In genomic region chr13:94208892-94209291, GRCm38 (mm10) we compare ENCODE assay signal across 14 mouse cellular contexts.
DNase-seq lines count a peak whose midpoint lies in the region; ATAC-seq and TF ChIP-seq lines count a peak whose summit lies in the region.
"Had no signal": no experiment of that assay in that cellular context is flagged by ENCODE, and none has a peak within 500 bp of the region (broad histone marks: within the 10 kb centered on the region; RNA-seq: fewer than 3 reads in every experiment).

No protein-coding gene starts in this region.

- no peak overlapping the region for H3K9ac ChIP-seq in kidney, embryonic 14.5 days (ENCODE audit: low read depth, low read length)
- H3K9ac ChIP-seq in forebrain, embryonic 14.5 days (ENCODE audit: low read length) = no peak overlapping the region
- H3K9ac ChIP-seq: midbrain, embryonic 13.5 days had no signal

- no peak for ATAC-seq in kidney, embryonic 14.5 days (ENCODE audit: low FRiP score, low TSS enrichment)
- ATAC-seq in Patski = no peak
- ATAC-seq in forebrain, embryonic 14.5 days = no peak
- ATAC-seq: midbrain, embryonic 13.5 days had no signal

- H3K27ac ChIP-seq in kidney, adult 2 months (ENCODE audit: insufficient read depth, low read depth, low read length) = no peak overlapping the region
- H3K27ac ChIP-seq in kidney, embryonic 14.5 days (ENCODE audit: low read depth, low read length) = no peak overlapping the region
- H3K27ac ChIP-seq in testis, adult 2 months (ENCODE audit: control insufficient read depth, insufficient read depth, low read depth, low read length) = no peak overlapping the region
- H3K27ac ChIP-seq in limb, embryonic 10.5 days = no peak overlapping the region
- no peak overlapping the region for H3K27ac ChIP-seq in forebrain, embryonic 14.5 days (ENCODE audit: low read depth, low read length)
- H3K27ac ChIP-seq: midbrain, embryonic 13.5 days had no signal

- no peaks in the 10 kb centered on the region for H3K4me1 ChIP-seq in kidney, adult 2 months (ENCODE audit: control insufficient read depth, insufficient read depth, low read length)
- 0 out of 2 replicates have a peak, but pooled peaks cover 3% of the 10 kb centered on the region for H3K4me1 ChIP-seq in kidney, embryonic 14.5 days (ENCODE audit: control insufficient read depth, insufficient read depth, low read length)
- H3K4me1 ChIP-seq in testis, adult 2 months (ENCODE audit: control insufficient read depth, insufficient read depth, low read length) = no peaks in the 10 kb centered on the region; the same call in 1 of the 2 replicates
- H3K4me1 ChIP-seq in limb, embryonic 10.5 days = no peaks in the 10 kb centered on the region; the same call in 1 of the 2 replicates
- peaks cover 8% of the 10 kb centered on the region; the same call in 1 of the 2 replicates for H3K4me1 ChIP-seq in forebrain, embryonic 14.5 days (ENCODE audit: control insufficient read depth, insufficient read depth, low read length)

- H3K4me3 ChIP-seq in kidney, adult 2 months (ENCODE audit: insufficient read depth, low read depth, low read length) = no peak overlapping the region
- H3K4me3 ChIP-seq in kidney, embryonic 14.5 days (ENCODE audit: low read length) = no peak overlapping the region
- H3K4me3 ChIP-seq in testis, adult 2 months (ENCODE audit: control insufficient read depth, low read depth, low read length) = no peak overlapping the region
- H3K4me3 ChIP-seq in limb, embryonic 10.5 days = no peak overlapping the region
- H3K4me3 ChIP-seq in forebrain, embryonic 14.5 days (ENCODE audit: low read depth, low read length) = no peak overlapping the region
- H3K4me3 ChIP-seq: midbrain, embryonic 13.5 days had no signal

- peaks cover 3% of the 10 kb centered on the region; the same call in 1 of the 2 replicates for H3K9me3 ChIP-seq in kidney, embryonic 14.5 days (ENCODE audit: control insufficient read depth, low read length)
- H3K9me3 ChIP-seq in limb, embryonic 10.5 days (replicated peaks) = no peaks in the 10 kb centered on the region
- peaks cover 6% of the 10 kb centered on the region; the same call in 1 of the 2 replicates for H3K9me3 ChIP-seq in forebrain, embryonic 14.5 days (replicated peaks; ENCODE audit: control insufficient read depth, low read length)

- CTCF ChIA-PET in Patski (lab: Charles Lee) = interaction anchor here (1.1 kb wide), 1 partner anchor 416 kb away, joined by 4 read pairs; no protein-coding TSS in a partner anchor

- peak; percentile 33; the same call in 1 of the 2 replicates for TF ChIP-seq CTCF in kidney, adult 2 months (conservative IDR thresholded peaks at IDR 0.05; ENCODE audit: insufficient read depth, insufficient read length, low read depth, low read length)
- peak; percentile 9; the same call in 1 of the 2 replicates for TF ChIP-seq CTCF in testis, adult 2 months (IDR thresholded peaks at IDR 0.05; ENCODE audit: control insufficient read depth, insufficient read depth, insufficient replicate concordance, low read depth, low read length)
- peak; percentile 66 for TF ChIP-seq CTCF in Patski (IDR thresholded peaks at IDR 0.05)

- POLR2A ChIA-PET in Patski (lab: Charles Lee) = no interaction called here

- 0 out of 2 replicates have a peak, but pooled peaks cover 1% of the 10 kb centered on the region for H3K36me3 ChIP-seq in kidney, adult 2 months (ENCODE audit: control insufficient read depth, insufficient read depth, low read length)
- peaks cover 8% of the 10 kb centered on the region; the same call in 1 of the 2 replicates for H3K36me3 ChIP-seq in kidney, embryonic 14.5 days (ENCODE audit: control insufficient read depth, insufficient read depth, low read length)
- H3K36me3 ChIP-seq in testis, adult 2 months (ENCODE audit: control insufficient read depth, insufficient read depth, low read length) = no peaks in the 10 kb centered on the region; the same call in 1 of the 2 replicates
- peaks cover 29% of the 10 kb centered on the region for H3K36me3 ChIP-seq in limb, embryonic 10.5 days
- peaks cover 23% of the 10 kb centered on the region for H3K36me3 ChIP-seq in forebrain, embryonic 14.5 days (ENCODE audit: control insufficient read depth, insufficient read depth, low read length)

- TF ChIP-seq POLR2A in kidney, adult 2 months (IDR thresholded peaks at IDR 0.05; ENCODE audit: low read depth, low read length) = no peak
- no peak for TF ChIP-seq POLR2A in testis, adult 2 months (IDR thresholded peaks at IDR 0.05; ENCODE audit: control insufficient read depth, low read depth, low read length)

- H3K27me3 ChIP-seq in kidney, adult 2 months (replicated peaks; ENCODE audit: control insufficient read depth, insufficient read depth, low read length) = no peaks in the 10 kb centered on the region
- H3K27me3 ChIP-seq in kidney, embryonic 14.5 days (ENCODE audit: control insufficient read depth, insufficient read depth, low read length) = no peaks in the 10 kb centered on the region
- no peaks in the 10 kb centered on the region for H3K27me3 ChIP-seq in testis, adult 2 months (ENCODE audit: control insufficient read depth, insufficient read depth, low read length)
- no peaks in the 10 kb centered on the region for H3K27me3 ChIP-seq in Patski
- H3K27me3 ChIP-seq in limb, embryonic 10.5 days (ENCODE audit: low read depth, poor library complexity, severe bottlenecking) = no peaks in the 10 kb centered on the region
- no peaks in the 10 kb centered on the region for H3K27me3 ChIP-seq in forebrain, embryonic 14.5 days (replicated peaks; ENCODE audit: control insufficient read depth, insufficient read depth, low read length)
- H3K27me3 ChIP-seq: midbrain, embryonic 13.5 days had no signal

- DNase-seq in kidney, adult 2 months = no peak
- no peak for DNase-seq in testis, postnatal 14 days (ENCODE audit: low spot score)
- no peak for DNase-seq in Patski (ENCODE audit: low read depth, low spot score)
- DNase-seq in limb, embryonic 10.5 days (ENCODE audit: low spot score) = no peak
- no peak for DNase-seq in forebrain, embryonic 14.5 days (ENCODE audit: low spot score)
- DNase-seq: cerebellum, postnatal 10 days; heart, postnatal 4 days; kidney, adult 11 months; lung, postnatal 36 days; right cerebral cortex, postnatal 25 days; thymus, postnatal 25 days had no signal

- in situ Hi-C loops in Patski (cut with MboI; ENCODE audit: low pct_unique_long_range_greater_than_20kb) = loop anchor here (10.0 kb wide), 1 partner anchor 184 kb away; no protein-coding TSS in a partner anchor

- H3K4me2 ChIP-seq in kidney, embryonic 14.5 days (replicated peaks; ENCODE audit: low read depth, low read length) = no peak overlapping the region
- no peak overlapping the region for H3K4me2 ChIP-seq in forebrain, embryonic 14.5 days (ENCODE audit: low read length)
- H3K4me2 ChIP-seq: midbrain, embryonic 13.5 days had no signal

Comparison
In these comparisons a context has a peak if more than half of its experiments do, and no peak if none do; other contexts are left out.
1. CTCF ChIP-seq: peak in every context shown above with its lines; median percentile 66 in Patski; 33 in kidney, adult 2 months; 9 in testis, adult 2 months.